Mouse (Mus musculus): Measurements from ENCODE around the gene Pafah2. TPM values are rescaled to one million over a fixed set of nuclear protein-coding genes. Genes with fewer than 3 reads are reported as not detected.

Gene Pafah2
- polyA plus RNA-seq, 2 experiments from 2014 or later, result 0.70 to 0.90 TPM

GRCm38 (mm10) chr4:134466381-134467262 is 70.5 kb downstream of the Pafah2 start:
- ATAC-seq, result no peak

GRCm38 (mm10) chr4:134467435-134468214 is 71.5 kb downstream of the Pafah2 start:
- no peak for ATAC-seq

GRCm38 (mm10) chr4:134468215-134468575 is 72.1 kb downstream of the Pafah2 start, which contains the start of gene Stmn1:
TSS of gene Stmn1 (plus strand) at chr4:134468320.
- ATAC-seq, result peak; percentile 82

- peak; percentile 87 for ATAC-seq
Measured at GRCm38 (mm10) chr4:134468578-134469266, 72.6 kb downstream of the Pafah2 start.

- ATAC-seq, result no peak
Measured at GRCm38 (mm10) chr4:134469341-134469796, 73.2 kb downstream of the Pafah2 start.

GRCm38 (mm10) chr4:134469985-134470384 is 73.9 kb downstream of the Pafah2 start:
- no peak for ATAC-seq

- ATAC-seq, result no peak
Measured at GRCm38 (mm10) chr4:134471469-134471868, 75.3 kb downstream of the Pafah2 start.

GRCm38 (mm10) chr4:134473764-134474163 is 77.6 kb downstream of the Pafah2 start:
- no peak for ATAC-seq

- no peak for ATAC-seq
Measured at GRCm38 (mm10) chr4:134474240-134474639, 78.1 kb downstream of the Pafah2 start.

GRCm38 (mm10) chr4:134476899-134477298 is 80.8 kb downstream of the Pafah2 start:
- no peak for ATAC-seq

Other genes with a start within 250 kb of the Pafah2 start
- gene Cep85, start 209.2 kb upstream of the Pafah2 start, polyA plus RNA-seq (2017; shearing (Covaris generic)), result 100 to 1,000 TPM in 1 of 2 experiments, 10 to 100 TPM in 1; 63.2 to 139 TPM
- gene Gm7534, start 193.3 kb upstream of the Pafah2 start, polyA plus RNA-seq (2017; shearing (Covaris generic)), result under 1 TPM in 1 of 2 experiments, not detected in 1; 0.15 TPM
- not detected for gene Catsper4, start 168.9 kb upstream of the Pafah2 start, polyA plus RNA-seq (2017; shearing (Covaris generic))
- gene Cnksr1, start 157.9 kb upstream of the Pafah2 start, polyA plus RNA-seq (2017; shearing (Covaris generic)), result not detected
- 1 to 10 TPM in 1 of 2 experiments, under 1 TPM in 1; 0.37 to 6.4 TPM for gene E130218I03Rik, start 152.7 kb upstream of the Pafah2 start, polyA plus RNA-seq (2017; shearing (Covaris generic))
- gene Zfp593, start 150.7 kb upstream of the Pafah2 start, polyA plus RNA-seq (2017; shearing (Covaris generic)), result 1 to 10 TPM; 5.1 to 6.4 TPM
- not detected for gene Gm30191, start 149.4 kb upstream of the Pafah2 start, polyA plus RNA-seq (2017; shearing (Covaris generic))
- gene Grrp1, start 142.2 kb upstream of the Pafah2 start, polyA plus RNA-seq (2017; shearing (Covaris generic)), result not detected
- gene Pdik1l, start 108.4 kb upstream of the Pafah2 start, polyA plus RNA-seq (2017; shearing (Covaris generic)), result 10 to 100 TPM; 17.2 to 19.1 TPM
- gene Trim63, start 81.2 kb upstream of the Pafah2 start, polyA plus RNA-seq (2017; shearing (Covaris generic)), result not detected
- under 1 TPM; 0.24 to 0.85 TPM for gene Slc30a2, start 53.1 kb upstream of the Pafah2 start, polyA plus RNA-seq (2017; shearing (Covaris generic))
- gene Extl1, start 12.5 kb upstream of the Pafah2 start, polyA plus RNA-seq (2017; shearing (Covaris generic)), result 1 to 10 TPM in 1 of 2 experiments, under 1 TPM in 1; 0.16 to 1.4 TPM
- 100 to 1,000 TPM; 262 to 341 TPM for gene Stmn1, start 72.0 kb downstream of the Pafah2 start, polyA plus RNA-seq (2017; shearing (Covaris generic))
- gene Paqr7, start 100.4 kb downstream of the Pafah2 start, polyA plus RNA-seq (2017; shearing (Covaris generic)), result 10 to 100 TPM; 23.9 to 27.1 TPM
- gene Aunip, start 114.7 kb downstream of the Pafah2 start, polyA plus RNA-seq (2017; shearing (Covaris generic)), result 1 to 10 TPM in 1 of 2 experiments, under 1 TPM in 1; 0.70 to 3.2 TPM
- gene Mtfr1l, start 139.1 kb downstream of the Pafah2 start, polyA plus RNA-seq (2017; shearing (Covaris generic)), result 10 to 100 TPM; 86.0 to 87.7 TPM
- under 1 TPM in 1 of 2 experiments, not detected in 1; 0.48 TPM for gene Selenon, start 155.8 kb downstream of the Pafah2 start, polyA plus RNA-seq (2017; shearing (Covaris generic))

Data from activated CD4-positive, CD25-positive, alpha-beta regulatory T cell, adult 4 months (primary cell).